ENCODE assay signal across 25 mouse cellular contexts in the genomic region with DNA sequence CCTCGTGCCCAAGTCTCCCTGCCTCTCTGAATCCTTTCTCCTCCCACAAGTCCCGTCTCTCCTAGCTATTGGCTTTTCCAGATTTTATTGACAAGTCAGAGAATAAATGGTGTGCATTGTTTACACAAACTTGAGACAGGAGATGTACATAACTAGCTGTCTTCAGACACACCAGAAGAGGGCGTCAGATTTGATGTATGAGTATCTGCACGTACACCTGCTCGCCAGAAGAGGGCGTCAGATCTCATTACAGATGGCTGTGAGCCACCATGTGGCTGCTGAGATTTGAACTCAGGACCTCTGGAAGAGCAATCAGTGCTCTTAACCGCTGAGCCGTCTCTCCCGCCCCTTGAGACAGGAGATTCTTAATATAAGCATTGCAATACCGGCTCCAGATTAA. TPM values are rescaled to one million over a fixed set of nuclear protein-coding genes. Genes with fewer than 3 reads are reported as not detected.
DNase-seq lines count a peak whose midpoint lies in the region; ATAC-seq and TF ChIP-seq lines count a peak whose summit lies in the region.
"Had no signal": no experiment of that assay in that cellular context is flagged by ENCODE, and none has a peak within 500 bp of the region (broad histone marks: within the 10 kb centered on the region; RNA-seq: fewer than 3 reads in every experiment).

No protein-coding gene starts in this region.

- no peak overlapping the region for H3K9ac ChIP-seq in midbrain, postnatal 0 days (replicated peaks; ENCODE audit: low read length, poor library complexity, severe bottlenecking)
- no peak overlapping the region for H3K9ac ChIP-seq in midbrain, embryonic 11.5 days (ENCODE audit: low read length)
- H3K9ac ChIP-seq: embryonic facial prominence, embryonic 12.5 days; hindbrain, embryonic 13.5 days had no signal

- H3K36me3 ChIP-seq in kidney, adult 2 months (ENCODE audit: control insufficient read depth, insufficient read depth, low read length): no peaks in the 10 kb centered on the region
- H3K36me3 ChIP-seq in midbrain, postnatal 0 days (ENCODE audit: insufficient read depth, low read length): peaks cover 3% of the 10 kb centered on the region; the same call in 1 of the 2 replicates
- H3K36me3 ChIP-seq in midbrain, embryonic 11.5 days (ENCODE audit: control insufficient read depth, insufficient read depth, low read length): no peaks in the 10 kb centered on the region
- 0 out of 2 replicates have a peak, but pooled peaks cover 3% of the 10 kb centered on the region for H3K36me3 ChIP-seq in hindbrain, embryonic 10.5 days
- H3K36me3 ChIP-seq: embryonic facial prominence, embryonic 12.5 days had no signal

- H3K9me3 ChIP-seq in midbrain, postnatal 0 days (ENCODE audit: low read length): no peaks in the 10 kb centered on the region
- H3K9me3 ChIP-seq in midbrain, embryonic 11.5 days (ENCODE audit: control insufficient read depth, low read length): no peaks in the 10 kb centered on the region
- no peaks in the 10 kb centered on the region for H3K9me3 ChIP-seq in hindbrain, embryonic 10.5 days
- H3K9me3 ChIP-seq: embryonic facial prominence, embryonic 12.5 days; hindbrain, embryonic 13.5 days; megakaryocyte, embryonic 14.5 days had no signal

- TF ChIP-seq CTCF in kidney, adult 2 months (conservative IDR thresholded peaks at IDR 0.05; ENCODE audit: insufficient read depth, insufficient read length, low read depth, low read length): 0 out of 2 replicates have a peak, but pooled peaks have one; percentile 11
- TF ChIP-seq CTCF in midbrain, postnatal 0 days (IDR thresholded peaks at IDR 0.05): peak; percentile 61

- TF ChIP-seq POLR2A in kidney, adult 2 months (IDR thresholded peaks at IDR 0.05; ENCODE audit: low read depth, low read length): no peak

- H3K4me1 ChIP-seq in kidney, adult 2 months (ENCODE audit: control insufficient read depth, insufficient read depth, low read length): 0 out of 2 replicates have a peak, but pooled peaks cover 3% of the 10 kb centered on the region
- H3K4me1 ChIP-seq in midbrain, postnatal 0 days (ENCODE audit: insufficient read depth, low read length): no peaks in the 10 kb centered on the region
- H3K4me1 ChIP-seq in midbrain, embryonic 11.5 days (ENCODE audit: control insufficient read depth, insufficient read depth, low read length): peaks cover 5% of the 10 kb centered on the region
- H3K4me1 ChIP-seq in hindbrain, embryonic 10.5 days (replicated peaks): peaks cover 21% of the 10 kb centered on the region

- no peak overlapping the region for H3K4me2 ChIP-seq in midbrain, postnatal 0 days (ENCODE audit: low read depth, low read length, poor library complexity, severe bottlenecking)
- no peak overlapping the region for H3K4me2 ChIP-seq in midbrain, embryonic 11.5 days
- H3K4me2 ChIP-seq: embryonic facial prominence, embryonic 12.5 days; hindbrain, embryonic 13.5 days had no signal

- no peak overlapping the region for H3K27ac ChIP-seq in kidney, adult 2 months (ENCODE audit: insufficient read depth, low read depth, low read length)
- H3K27ac ChIP-seq in midbrain, postnatal 0 days (ENCODE audit: low read depth, low read length): no peak overlapping the region
- H3K27ac ChIP-seq in midbrain, embryonic 11.5 days (ENCODE audit: low read depth, low read length): no peak overlapping the region
- H3K27ac ChIP-seq in hindbrain, embryonic 10.5 days: no peak overlapping the region
- H3K27ac ChIP-seq: embryonic facial prominence, embryonic 12.5 days; hindbrain, embryonic 13.5 days had no signal

- 74% methylated on average over 10 of the region's 10 CpGs for WGBS in kidney, adult 2 months
- WGBS in midbrain, postnatal 0 days: 71% methylated on average over 10 of the region's 10 CpGs
- 78% methylated on average over 10 of the region's 10 CpGs for WGBS in midbrain, embryonic 11.5 days
- 78% methylated on average over 10 of the region's 10 CpGs for WGBS in hindbrain, embryonic 10.5 days

- no peak for DNase-seq in kidney, adult 2 months
- no peak for DNase-seq in kidney, adult 18-20 months
- no peak for DNase-seq in midbrain, postnatal 0 days (ENCODE audit: low spot score)
- DNase-seq in midbrain, embryonic 11.5 days (ENCODE audit: low spot score, missing footprints): no peak
- peak; percentile 58 for DNase-seq in ZHBTc4 (ENCODE audit: low read depth, low spot score)
- DNase-seq in ovary, postnatal 14 days (ENCODE audit: low spot score): no peak
- DNase-seq in hindbrain, embryonic 10.5 days (ENCODE audit: low spot score): no peak
- DNase-seq: cerebellum, adult 9-10 months; kidney, adult 11 months; kidney, postnatal 36 days; spleen, adult 18-20 months; thymus, adult 2 months had no signal

- H3K27me3 ChIP-seq in kidney, adult 2 months (replicated peaks; ENCODE audit: control insufficient read depth, insufficient read depth, low read length): no peaks in the 10 kb centered on the region
- no peaks in the 10 kb centered on the region for H3K27me3 ChIP-seq in midbrain, postnatal 0 days (ENCODE audit: insufficient read depth, low read length)
- no peaks in the 10 kb centered on the region for H3K27me3 ChIP-seq in midbrain, embryonic 11.5 days (ENCODE audit: control insufficient read depth, insufficient read depth, low read length)
- H3K27me3 ChIP-seq in hindbrain, embryonic 10.5 days (ENCODE audit: insufficient read depth, poor library complexity, severe bottlenecking): peaks cover 9% of the 10 kb centered on the region
- H3K27me3 ChIP-seq: embryonic facial prominence, embryonic 12.5 days had no signal

- ATAC-seq in midbrain, postnatal 0 days (ENCODE audit: low FRiP score): no peak
- no peak for ATAC-seq in midbrain, embryonic 11.5 days (ENCODE audit: low FRiP score)
- ATAC-seq: midbrain, embryonic 16.5 days had no signal

- H3K4me3 ChIP-seq in kidney, adult 2 months (ENCODE audit: insufficient read depth, low read depth, low read length): no peak overlapping the region
- no peak overlapping the region for H3K4me3 ChIP-seq in midbrain, postnatal 0 days (ENCODE audit: low read depth, low read length)
- no peak overlapping the region for H3K4me3 ChIP-seq in midbrain, embryonic 11.5 days (ENCODE audit: low read depth, low read length)
- H3K4me3 ChIP-seq in hindbrain, embryonic 10.5 days: no peak overlapping the region
- H3K4me3 ChIP-seq: embryonic facial prominence, embryonic 12.5 days; hindbrain, embryonic 13.5 days had no signal

RNA-seq across cellular contexts. Expression of a gene that starts 7.1 kb away (rescaled TPM):
- 0.74 TPM in 1 of 2 replicates, not detected in the other for polyA plus RNA-seq in kidney, adult 2 months (2012; rRNA removed)
- not detected in 2 replicates for total RNA-seq in midbrain, postnatal 0 days (2014; rRNA removed)
- polyA plus RNA-seq in midbrain, postnatal 0 days (2015; fragmentation: Nextera tagmentation; extraction: Ambion mirVana): not detected in 2 replicates
- not detected in 2 replicates for polyA plus RNA-seq in midbrain, embryonic 11.5 days (2014; fragmentation: Nextera tagmentation; extraction: Ambion mirVana)
- polyA plus RNA-seq in hindbrain, embryonic 10.5 days (2016; fragmentation: Nextera tagmentation; extraction: Ambion mirVana): 0.51 TPM in 1 of 2 replicates, not detected in the other
- total RNA-seq: adrenal gland, adult 18-20 months; gastrocnemius, adult 8-10 months; heart, adult 8-10 months; layer of hippocampus, postnatal 14 days; left cerebral cortex, postnatal 14 days had no signal
- polyA plus RNA-seq: cortical plate, adult 2 months; embryonic facial prominence, embryonic 12.5 days; heart, postnatal 0 days; hindbrain, embryonic 13.5 days; limb, embryonic 14.5 days; midbrain, embryonic 16.5 days; urinary bladder, adult 2 months had no signal

RNA-seq across cellular contexts. Expression of a gene that starts 11.3 kb away (rescaled TPM):
- polyA plus RNA-seq in kidney, adult 2 months (2012; rRNA removed): 34.0 and 49.3 TPM in 2 replicates
- total RNA-seq in midbrain, postnatal 0 days (2014; rRNA removed): 19.5 and 25.6 TPM in 2 replicates
- 22.4 and 27.0 TPM in 2 replicates for polyA plus RNA-seq in midbrain, postnatal 0 days (2015; fragmentation: Nextera tagmentation; extraction: Ambion mirVana)
- 16.2 and 18.9 TPM in 2 replicates for polyA plus RNA-seq in midbrain, embryonic 11.5 days (2014; fragmentation: Nextera tagmentation; extraction: Ambion mirVana)
- polyA plus RNA-seq in hindbrain, embryonic 10.5 days (2016; fragmentation: Nextera tagmentation; extraction: Ambion mirVana): 17.2 and 17.3 TPM in 2 replicates

RNA-seq across cellular contexts. Expression of a gene that starts 33.3 kb away (rescaled TPM):
- polyA plus RNA-seq in kidney, adult 2 months (2012; rRNA removed): 101 and 122 TPM in 2 replicates
- total RNA-seq in midbrain, postnatal 0 days (2014; rRNA removed): 34.6 and 39.4 TPM in 2 replicates
- polyA plus RNA-seq in midbrain, postnatal 0 days (2015; fragmentation: Nextera tagmentation; extraction: Ambion mirVana): 15.3 and 15.9 TPM in 2 replicates
- 7.3 and 7.7 TPM in 2 replicates for polyA plus RNA-seq in midbrain, embryonic 11.5 days (2014; fragmentation: Nextera tagmentation; extraction: Ambion mirVana)
- 32.6 and 42.6 TPM in 2 replicates for polyA plus RNA-seq in hindbrain, embryonic 10.5 days (2016; fragmentation: Nextera tagmentation; extraction: Ambion mirVana)

RNA-seq across cellular contexts. Expression of a gene that starts 43.8 kb away (rescaled TPM):
- 2.0 and 2.5 TPM in 2 replicates for polyA plus RNA-seq in kidney, adult 2 months (2012; rRNA removed)
- total RNA-seq in midbrain, postnatal 0 days (2014; rRNA removed): 72.5 and 82.9 TPM in 2 replicates
- 41.1 and 52.1 TPM in 2 replicates for polyA plus RNA-seq in midbrain, postnatal 0 days (2015; fragmentation: Nextera tagmentation; extraction: Ambion mirVana)
- 199 and 227 TPM in 2 replicates for polyA plus RNA-seq in midbrain, embryonic 11.5 days (2014; fragmentation: Nextera tagmentation; extraction: Ambion mirVana)
- 167 and 222 TPM in 2 replicates for polyA plus RNA-seq in hindbrain, embryonic 10.5 days (2016; fragmentation: Nextera tagmentation; extraction: Ambion mirVana)
